Mouse (Mus musculus) MEL (cell line): Measurements from ENCODE around the gene Poldip3.

ENCODE experiments used
- CTCF ChIP-seq, 3 experiments: IDR thresholded peaks in 2 of 3; conservative IDR thresholded peaks in 1 of 3; 2 replicates each; pipeline ENCODE4 v1.5.1; 2011 to 2012; ENCODE audit warnings: low read length in 3 of 3, low read depth in 2 of 3, mild to moderate bottlenecking in 2 of 3, improper control_type of control experiment in 1 of 3, inconsistent platforms in 1 of 3, mixed read lengths in 1 of 3, moderate library complexity in 1 of 3; ENCODE audit not compliant: control insufficient read depth in 1 of 3, insufficient read depth in 1 of 3, poor library complexity in 1 of 3, severe bottlenecking in 1 of 3
- GABPA ChIP-seq: IDR thresholded peaks from 2 replicates; pipeline ENCODE4 v1.6.1; 2012; ENCODE audit warnings: low read depth, mild to moderate bottlenecking, inconsistent platforms, low read length, improper control_type of control experiment, moderate library complexity
- NELFE ChIP-seq: IDR thresholded peaks from 2 replicates; pipeline ENCODE4 v1.6.1; 2011; ENCODE audit warnings: low read depth, low read length, improper control_type of control experiment
- NRF1 ChIP-seq: IDR thresholded peaks from 2 replicates; pipeline ENCODE4 v1.6.1; 2014; ENCODE audit warnings: low read depth, mild to moderate bottlenecking, inconsistent platforms, low read length, improper control_type of control experiment, moderate library complexity; ENCODE audit not compliant: poor library complexity, insufficient read depth, severe bottlenecking
- POLR2A ChIP-seq, 2 experiments: IDR thresholded peaks; 2 replicates each; pipeline ENCODE4 v1.6.1; 2011 to 2012; ENCODE audit warnings: low read length in 2 of 2, mild to moderate bottlenecking in 2 of 2, control low read depth in 1 of 2, improper control_type of control experiment in 1 of 2, low read depth in 1 of 2, moderate library complexity in 1 of 2; ENCODE audit not compliant: control insufficient read depth in 1 of 2, insufficient read depth in 1 of 2, poor library complexity in 1 of 2
- POLR2AphosphoS2 ChIP-seq: IDR thresholded peaks from 2 replicates; pipeline ENCODE4 v1.6.1; 2011; ENCODE audit warnings: low read length, improper control_type of control experiment
- ZNF384 ChIP-seq: IDR thresholded peaks from 2 replicates; pipeline ENCODE4 v1.6.1; 2012; ENCODE audit warnings: low read depth, mild to moderate bottlenecking, inconsistent platforms, low read length, improper control_type of control experiment

DNA sequence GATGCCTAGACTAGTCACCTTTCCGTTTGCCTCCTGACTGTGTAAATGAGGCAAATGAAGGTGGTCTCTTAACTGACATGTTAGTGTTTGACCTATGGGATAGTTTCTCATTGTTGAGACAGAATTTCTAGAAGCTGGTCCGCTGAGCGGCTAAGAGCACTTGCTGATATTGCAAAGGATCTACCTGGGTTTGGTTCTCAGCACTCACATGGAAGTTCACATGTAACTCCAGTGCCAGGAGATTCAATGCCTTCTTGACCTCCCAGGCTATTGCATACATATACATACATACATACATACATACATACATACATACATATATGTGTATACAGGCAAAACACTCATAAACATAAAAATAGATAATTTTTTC is 874 bp upstream of the Poldip3 start:
- TF ChIP-seq CTCF (IDR thresholded peaks at IDR 0.05 in 2 of 3, conservative IDR thresholded peaks at IDR 0.05 in 1 of 3; ENCODE audit: control insufficient read depth in 1 of 3, insufficient read depth in 1 of 3, low read depth in 2 of 3, low read length in 3 of 3, poor library complexity in 1 of 3, severe bottlenecking in 1 of 3) (no peak), POLR2AphosphoS2 (no peak), NRF1 (no peak), POLR2A (IDR thresholded peaks at IDR 0.05; ENCODE audit: control insufficient read depth in 1 of 2, insufficient read depth in 1 of 2, low read depth in 1 of 2, low read length in 2 of 2, poor library complexity in 1 of 2) (no peak), ZNF384 (no peak), GABPA (no peak), NELFE (no peak)
